Mouse (Mus musculus) right cerebral cortex, postnatal 25 days (tissue): ENCODE measurements around the gene Smoc1.

Experiments used
- DNase-seq: peaks from one replicate; pipeline ENCODE4 v3.0.0; 2022

The Smoc1 gene

GRCm38 (mm10) chr12:81173893-81174292 is 147.3 kb downstream of the Smoc1 start:
- no peak for DNase-seq

- DNase-seq: no peak
Measured at GRCm38 (mm10) chr12:81175252-81175651, 148.6 kb downstream of the Smoc1 start.

- peak; percentile 25 for DNase-seq
Measured at GRCm38 (mm10) chr12:81182073-81182472, 155.5 kb downstream of the Smoc1 start.

GRCm38 (mm10) chr12:81184967-81185366 is 158.4 kb downstream of the Smoc1 start:
- DNase-seq: no peak

- DNase-seq: peak; percentile 62
Measured at GRCm38 (mm10) chr12:81186081-81186480, 159.5 kb downstream of the Smoc1 start.

GRCm38 (mm10) chr12:81186668-81187067 is 160.1 kb downstream of the Smoc1 start:
- no peak for DNase-seq

- DNase-seq: no peak
Measured at GRCm38 (mm10) chr12:81188423-81188822, 161.8 kb downstream of the Smoc1 start.

- no peak for DNase-seq
Measured at GRCm38 (mm10) chr12:81188996-81189395, 162.4 kb downstream of the Smoc1 start.

- no peak for DNase-seq
Measured at GRCm38 (mm10) chr12:81189636-81190035, 163.0 kb downstream of the Smoc1 start.

GRCm38 (mm10) chr12:81193968-81194367 is 167.4 kb downstream of the Smoc1 start:
- no peak for DNase-seq

GRCm38 (mm10) chr12:81197468-81198075 is 171.0 kb downstream of the Smoc1 start:
- no peak for DNase-seq

- peak; percentile 71 for DNase-seq
Measured at GRCm38 (mm10) chr12:81199280-81199955, 172.8 kb downstream of the Smoc1 start.

- DNase-seq: no peak
Measured at GRCm38 (mm10) chr12:81203226-81203625, 176.6 kb downstream of the Smoc1 start.

GRCm38 (mm10) chr12:81205619-81206560 is 179.3 kb downstream of the Smoc1 start:
- DNase-seq: no peak

- no peak for DNase-seq
Measured at GRCm38 (mm10) chr12:81208559-81208958, 182.0 kb downstream of the Smoc1 start.

GRCm38 (mm10) chr12:81219339-81219738 is 192.7 kb downstream of the Smoc1 start:
- no peak for DNase-seq

GRCm38 (mm10) chr12:81223276-81223675 is 196.7 kb downstream of the Smoc1 start:
- DNase-seq: no peak

GRCm38 (mm10) chr12:81224843-81225242 is 198.2 kb downstream of the Smoc1 start:
- DNase-seq: no peak

- DNase-seq: no peak
Measured at GRCm38 (mm10) chr12:81225966-81226577, 199.5 kb downstream of the Smoc1 start.

GRCm38 (mm10) chr12:81226590-81226989 is 200.0 kb downstream of the Smoc1 start:
- peak; percentile 26 for DNase-seq

- peak; percentile 71 for DNase-seq
Measured at GRCm38 (mm10) chr12:81227767-81228460, 201.3 kb downstream of the Smoc1 start.

- DNase-seq: no peak
Measured at GRCm38 (mm10) chr12:81233746-81234380, 207.3 kb downstream of the Smoc1 start.
